ENCODE assay signal across 8 mouse cellular contexts in genomic region chr2:32981725-32982271, GRCm38 (mm10). TPM values are rescaled to one million over a fixed set of nuclear protein-coding genes. Genes with fewer than 3 reads are reported as not detected.
DNase-seq lines count a peak whose midpoint lies in the region; ATAC-seq and TF ChIP-seq lines count a peak whose summit lies in the region.

Slc2a8 (minus strand) TSS chr2:32982083.

- no peaks in the 10 kb centered on the region for H3K27me3 ChIP-seq in embryonic facial prominence, embryonic 15.5 days
- no peaks in the 10 kb centered on the region for H3K27me3 ChIP-seq in limb, embryonic 14.5 days (ENCODE audit: control insufficient read depth, insufficient read depth, low read length)
- no peaks in the 10 kb centered on the region for H3K27me3 ChIP-seq in midbrain, postnatal 0 days (ENCODE audit: insufficient read depth, low read length)

- H3K36me3 ChIP-seq in embryonic facial prominence, embryonic 15.5 days: no peaks in the 10 kb centered on the region
- H3K36me3 ChIP-seq in limb, embryonic 14.5 days (ENCODE audit: control insufficient read depth, insufficient read depth, low read length): peaks cover 2% of the 10 kb centered on the region; the same call in 1 of the 2 replicates
- H3K36me3 ChIP-seq in midbrain, postnatal 0 days (ENCODE audit: insufficient read depth, low read length): peaks cover 10% of the 10 kb centered on the region

- no peak for TF ChIP-seq CTCF in bone marrow, adult 2 months (IDR thresholded peaks at IDR 0.05; ENCODE audit: control insufficient read depth, insufficient read depth, low read length)
- 0 out of 2 replicates have a peak, but pooled peaks have one; percentile 1 for TF ChIP-seq CTCF in midbrain, postnatal 0 days (IDR thresholded peaks at IDR 0.05)

- H3K4me1 ChIP-seq in bone marrow, adult 2 months (ENCODE audit: control insufficient read depth, insufficient read depth, low read length): no peaks in the 10 kb centered on the region; the same call in none of the 2 replicates
- H3K4me1 ChIP-seq in embryonic facial prominence, embryonic 15.5 days: peaks cover 18% of the 10 kb centered on the region
- H3K4me1 ChIP-seq in limb, embryonic 14.5 days (ENCODE audit: control insufficient read depth, insufficient read depth, low read length): peaks cover 9% of the 10 kb centered on the region
- no peaks in the 10 kb centered on the region for H3K4me1 ChIP-seq in midbrain, postnatal 0 days (ENCODE audit: insufficient read depth, low read length)

- H3K4me2 ChIP-seq in embryonic facial prominence, embryonic 15.5 days (replicated peaks): peak within 1 kb of the TSS; percentile 99
- H3K4me2 ChIP-seq in limb, embryonic 14.5 days (replicated peaks; ENCODE audit: low read depth, low read length, severe bottlenecking): peak within 1 kb of the TSS; percentile 97
- H3K4me2 ChIP-seq in midbrain, postnatal 0 days (ENCODE audit: low read depth, low read length, poor library complexity, severe bottlenecking): peak within 1 kb of the TSS; percentile 95

- H3K9me3 ChIP-seq in embryonic facial prominence, embryonic 15.5 days (replicated peaks): no peaks in the 10 kb centered on the region
- H3K9me3 ChIP-seq in limb, embryonic 14.5 days (ENCODE audit: control insufficient read depth, low read length): no peaks in the 10 kb centered on the region
- H3K9me3 ChIP-seq in midbrain, postnatal 0 days (ENCODE audit: low read length): no peaks in the 10 kb centered on the region

- DNase-seq in 416B (ENCODE audit: low read depth): peak; percentile 93
- DNase-seq in heart, adult 8-10 months (ENCODE audit: low spot score): peak; percentile 94
- peak; percentile 95 for DNase-seq in kidney, adult 9 months
- DNase-seq in limb, embryonic 14.5 days (ENCODE audit: low spot score): peak; percentile 92
- DNase-seq in midbrain, postnatal 0 days (ENCODE audit: low spot score): peak; percentile 97
- peak; percentile 69 to 74 for DNase-seq in spleen, postnatal 14 days (ENCODE audit: low spot score in 2 of 2)

- H3K4me3 ChIP-seq in bone marrow, adult 2 months (replicated peaks; ENCODE audit: control insufficient read depth, low read depth, low read length): peak within 1 kb of the TSS; percentile 46
- H3K4me3 ChIP-seq in embryonic facial prominence, embryonic 15.5 days (replicated peaks): peak within 1 kb of the TSS; percentile 86
- peak within 1 kb of the TSS; percentile 68 for H3K4me3 ChIP-seq in limb, embryonic 14.5 days (replicated peaks; ENCODE audit: low read length)
- peak within 1 kb of the TSS; percentile 80 for H3K4me3 ChIP-seq in midbrain, postnatal 0 days (ENCODE audit: low read depth, low read length)

- peak within 1 kb of the TSS; percentile 81 for H3K9ac ChIP-seq in embryonic facial prominence, embryonic 15.5 days
- peak within 1 kb of the TSS; percentile 76 for H3K9ac ChIP-seq in limb, embryonic 14.5 days (ENCODE audit: low read depth, low read length, severe bottlenecking)
- H3K9ac ChIP-seq in midbrain, postnatal 0 days (replicated peaks; ENCODE audit: low read length, poor library complexity, severe bottlenecking): peak within 1 kb of the TSS; percentile 91

- WGBS in bone marrow, adult 2 months: under 1% methylated on average over 50 of the region's 50 CpGs
- 0% methylated on average over 50 of the region's 50 CpGs for whole genome bisulfite sequencing in embryonic facial prominence, embryonic 15.5 days
- 0% methylated on average over 50 of the region's 50 CpGs for WGBS in limb, embryonic 14.5 days
- WGBS in midbrain, postnatal 0 days: under 1% methylated on average over 45 of the region's 50 CpGs

- peak; percentile 74; the same call in 1 of the 2 replicates for TF ChIP-seq POLR2A in bone marrow, adult 2 months (IDR thresholded peaks at IDR 0.05; ENCODE audit: borderline replicate concordance, control insufficient read depth, low read depth, low read length)
- peak; percentile 91; the same call in 1 of the 2 replicates for TF ChIP-seq POLR2A in limb, embryonic 14.5 days (IDR thresholded peaks at IDR 0.05; ENCODE audit: borderline replicate concordance, extremely low read depth, insufficient read depth, insufficient read length)

- no peak within 1 kb of the TSS; the same call in 1 of the 2 replicates for H3K27ac ChIP-seq in bone marrow, adult 2 months (ENCODE audit: control insufficient read depth, insufficient read depth, low read depth, low read length, poor library complexity)
- peak within 1 kb of the TSS; percentile 73 for H3K27ac ChIP-seq in embryonic facial prominence, embryonic 15.5 days (replicated peaks)
- H3K27ac ChIP-seq in limb, embryonic 14.5 days (replicated peaks; ENCODE audit: low read depth, low read length): no peak within 1 kb of the TSS
- peak within 1 kb of the TSS; percentile 77 for H3K27ac ChIP-seq in midbrain, postnatal 0 days (ENCODE audit: low read depth, low read length)

- peak; percentile 97 for ATAC-seq in embryonic facial prominence, embryonic 15.5 days (ENCODE audit: insufficient number of reproducible peaks, low FRiP score, low TSS enrichment, low read depth)
- ATAC-seq in limb, embryonic 14.5 days (ENCODE audit: low FRiP score, low read depth): peak; percentile 100
- peak; percentile 97 for ATAC-seq in midbrain, postnatal 0 days (ENCODE audit: low FRiP score)

RNA-seq across cellular contexts. Expression of gene Slc2a8, which starts in this region (rescaled TPM):
- polyA plus RNA-seq in bone marrow, adult 2 months (2011; ENCODE audit: insufficient read depth, insufficient read length, low replicate concordance, missing spikeins): 6.4 and 6.7 TPM in 2 replicates
- polyA plus RNA-seq in embryonic facial prominence, embryonic 15.5 days (2015; fragmentation: Nextera tagmentation; extraction: Ambion mirVana): 22.2 and 25.2 TPM in 2 replicates
- total RNA-seq in heart, adult 8-10 months (2022): 10 to 100 TPM; 15.2 to 20.2 (median 17.1) TPM
- 26.0 and 40.6 TPM in 2 replicates for polyA plus RNA-seq in limb, embryonic 14.5 days (2012; rRNA removed)
- polyA plus RNA-seq in limb, embryonic 14.5 days (2014; fragmentation: Nextera tagmentation; extraction: Ambion mirVana): 16.8 and 20.4 TPM in 2 replicates
- total RNA-seq in midbrain, postnatal 0 days (2014; rRNA removed): 34.6 and 36.0 TPM in 2 replicates
- 30.7 and 34.8 TPM in 2 replicates for polyA plus RNA-seq in midbrain, postnatal 0 days (2015; fragmentation: Nextera tagmentation; extraction: Ambion mirVana)

Comparison
In these comparisons a context has a peak if more than half of its experiments do, and no peak if none do; other contexts are left out.
1. H3K27ac ChIP-seq: peak in embryonic facial prominence, embryonic 15.5 days (single experiment) and midbrain, postnatal 0 days (single experiment); none in bone marrow, adult 2 months (single experiment) and limb, embryonic 14.5 days (single experiment).
2. Peak in every context shown above with its lines, with median percentiles within 50 percentile points of each other: DNase-seq, H3K4me3 ChIP-seq, ATAC-seq, H3K4me2 ChIP-seq and H3K9ac ChIP-seq.